Mouse (Mus musculus): ENCODE measurements at regions not wholly inside any gene's neighbourhood (a gene's known extent, or its start where the extent isn't known, plus 50 kb on each side); places are given as distances from the start of the nearest gene placed in this dataset.
A peak's percentile ranks its signal among the peaks of the same experiment; 100 is the strongest.
"Not testable (repeated sequence)": the region's sequence is repeated elsewhere in the genome, so short reads cannot be mapped to it uniquely, and the experiment has no call there.

DNA sequence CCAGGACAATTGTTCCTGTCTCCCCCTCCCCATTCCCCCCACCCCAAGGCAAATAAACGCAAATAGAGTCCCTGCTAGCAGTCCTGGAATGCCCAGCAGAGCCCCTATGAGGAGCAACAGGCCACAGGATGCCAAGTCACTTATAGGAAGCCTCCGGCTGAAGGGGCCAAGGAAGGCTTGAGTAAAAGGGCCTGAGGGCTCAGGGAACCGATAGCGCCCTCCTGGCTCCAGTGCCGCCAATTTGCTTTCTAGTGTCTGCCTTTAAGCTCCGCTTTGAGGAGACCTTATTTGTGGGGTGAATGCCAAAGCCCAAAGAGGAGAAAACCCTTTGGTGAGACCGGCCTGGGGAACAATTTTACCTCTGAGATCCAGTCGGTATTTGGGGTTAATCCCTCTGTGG lies 156.2 kb upstream of the Hes1 start:
- no peak for DNase-seq (ENCODE audit: low spot score in 2 of 2)

DNA sequence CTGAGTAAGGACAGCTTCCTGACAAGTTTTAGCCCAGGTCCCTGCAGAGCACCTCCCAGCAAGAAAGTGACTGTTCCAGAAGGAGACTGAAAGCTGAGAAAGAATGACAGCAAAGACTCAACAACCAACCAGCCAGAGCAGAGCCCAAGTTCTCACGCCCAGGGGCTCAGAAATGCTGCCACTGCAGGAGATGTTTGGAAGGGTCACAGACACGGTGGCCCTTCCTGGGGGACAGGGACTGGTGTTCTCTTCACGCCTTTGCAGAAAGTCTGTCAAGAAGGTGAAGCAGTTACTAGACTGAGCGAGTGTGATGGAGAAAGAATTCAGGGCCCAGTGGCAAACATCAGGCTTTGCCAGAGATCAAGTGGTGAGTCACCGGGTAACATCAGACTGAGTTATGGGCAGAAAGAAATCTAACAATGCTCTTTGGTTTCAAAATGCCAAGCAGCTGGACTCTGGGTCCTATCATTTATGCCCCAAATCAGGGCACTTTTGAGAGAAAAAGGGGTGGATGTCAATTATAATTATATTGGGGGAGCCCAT lies 154.2 kb upstream of the Hes1 start:
- no peak for DNase-seq (ENCODE audit: low spot score in 2 of 2)

DNA sequence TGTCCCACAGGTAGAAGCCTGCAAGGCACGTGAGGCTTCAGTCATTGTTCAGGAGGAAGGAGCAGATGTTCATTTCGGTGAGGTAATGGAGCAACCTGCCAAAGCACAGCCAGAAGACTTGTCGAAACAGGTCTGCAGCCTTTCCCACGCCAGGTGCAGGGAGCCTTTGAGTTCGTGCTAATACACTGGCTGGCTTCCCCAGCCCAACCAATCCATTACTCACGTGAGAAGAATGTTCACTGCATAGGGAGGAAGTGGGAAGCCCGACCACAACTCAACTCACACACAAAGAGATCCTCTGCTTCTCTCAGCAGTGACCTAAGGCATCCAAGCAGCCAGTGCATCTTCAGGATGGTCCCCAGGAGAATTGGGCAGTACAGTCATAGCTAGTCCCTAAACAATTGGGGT lies 153.0 kb upstream of the Hes1 start:
- no peak for DNase-seq (ENCODE audit: low spot score in 2 of 2)

DNA sequence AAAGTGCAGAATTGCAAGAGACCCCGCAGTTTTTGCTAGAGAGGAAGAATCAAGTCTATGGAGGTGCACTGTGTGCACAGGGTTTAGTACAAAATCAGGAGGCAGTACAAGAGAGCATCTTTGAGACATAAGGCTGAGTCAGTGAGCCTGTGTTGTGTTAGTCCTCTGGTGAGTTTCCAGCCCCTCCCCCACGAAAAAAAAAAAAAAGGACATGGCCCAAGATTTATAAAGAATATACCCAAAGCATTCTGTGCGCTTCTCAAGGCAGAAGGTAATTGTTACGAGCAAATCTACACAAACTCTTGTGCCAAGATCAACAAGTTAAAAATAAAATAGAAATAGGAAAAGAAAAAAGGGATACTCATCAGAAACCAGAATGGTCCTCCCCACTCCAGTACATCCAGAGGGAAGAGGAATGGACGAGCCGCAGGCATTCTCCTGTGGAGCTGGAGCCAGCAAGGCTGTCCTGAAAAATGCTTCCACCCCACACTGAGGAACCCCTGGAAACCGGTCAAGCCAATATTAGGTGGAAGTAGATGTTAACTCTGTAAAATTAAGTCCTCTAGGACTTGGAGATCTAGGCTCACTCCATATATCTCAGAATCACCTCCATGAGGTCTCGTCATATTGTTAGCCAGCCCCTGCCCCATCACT lies 150.7 kb upstream of the Hes1 start:
- DNase-seq (ENCODE audit: low spot score in 2 of 2), result no peak

DNA sequence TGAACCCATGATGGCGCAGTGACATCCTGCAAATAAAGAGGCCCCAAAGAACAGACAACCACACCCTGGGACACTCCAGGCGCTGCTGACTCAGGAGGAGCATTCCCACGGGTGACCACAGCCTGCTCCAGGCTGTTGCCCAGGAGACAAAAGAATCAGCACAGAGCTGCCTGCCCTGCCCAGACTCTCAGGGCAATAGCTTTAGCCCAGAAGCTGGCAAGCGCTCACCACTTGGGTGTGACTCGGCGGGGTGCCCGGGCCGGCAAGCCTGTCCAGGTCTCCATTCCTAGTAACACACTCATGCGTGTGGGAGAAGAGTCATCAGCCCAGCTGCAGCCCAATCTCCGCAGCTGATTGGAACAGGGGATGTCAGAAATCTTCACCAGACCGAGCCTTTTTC lies 148.8 kb upstream of the Hes1 start:
- peak; percentile 57 to 81 for DNase-seq (ENCODE audit: low spot score in 2 of 2)

DNA sequence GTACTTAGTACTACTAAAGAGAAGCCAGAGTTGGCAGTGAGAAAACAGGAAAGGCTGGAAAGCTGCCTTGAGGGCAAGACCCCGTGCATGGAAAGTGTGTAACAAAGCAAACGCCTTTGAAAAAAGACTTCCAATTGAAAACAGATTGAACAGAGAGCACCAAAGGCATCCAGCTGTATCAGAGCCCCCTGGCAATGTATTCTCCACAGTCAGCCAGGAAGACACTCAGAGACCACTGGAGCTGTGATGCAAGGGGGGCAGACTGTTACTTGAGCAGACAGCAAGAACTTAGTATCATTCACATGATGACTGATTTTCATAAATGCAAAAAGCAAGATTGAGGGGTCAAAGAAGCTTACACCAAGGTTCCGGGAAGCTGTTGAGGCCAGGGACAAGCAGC lies 146.2 kb upstream of the Hes1 start:
- DNase-seq (ENCODE audit: low spot score in 2 of 2), result no peak

DNA sequence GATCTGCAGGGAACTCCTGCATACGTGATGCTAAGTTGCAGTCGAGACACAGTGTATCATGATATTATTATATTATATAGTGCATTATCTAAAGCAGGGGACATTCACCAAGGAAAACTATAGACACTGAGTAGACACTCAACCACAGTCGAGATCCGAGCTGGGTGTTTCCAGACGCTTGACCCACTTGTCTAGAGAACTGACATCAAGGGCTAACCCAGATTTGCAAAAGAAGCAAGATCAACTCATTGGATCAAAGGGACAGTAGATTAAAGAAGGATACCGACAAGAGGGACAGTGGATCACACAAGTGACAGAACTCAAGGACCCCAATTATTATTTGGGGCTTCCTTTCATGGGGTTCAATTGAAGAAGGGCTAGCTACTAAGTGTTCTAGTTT lies 145.8 kb upstream of the Hes1 start:
- no peak for DNase-seq (ENCODE audit: low spot score in 2 of 2)

DNA sequence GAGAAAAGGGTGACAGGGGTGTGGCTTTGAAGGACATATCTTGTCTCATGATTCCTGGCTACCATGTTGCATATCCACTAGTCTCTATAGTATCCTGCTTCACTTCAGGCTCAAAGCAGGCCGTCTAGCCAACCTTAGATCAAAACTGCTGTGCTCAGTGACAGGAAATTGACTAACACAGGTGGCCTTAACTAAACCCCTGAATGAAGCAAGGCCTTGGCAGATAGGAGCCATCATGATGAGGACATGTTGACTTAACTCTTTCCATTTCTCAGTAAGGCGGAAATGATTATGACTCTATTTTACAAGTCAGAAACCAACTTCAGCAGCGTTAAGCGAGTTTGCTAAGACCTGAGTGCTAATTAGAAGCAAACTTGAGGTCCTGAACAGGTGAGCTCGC lies 143.2 kb upstream of the Hes1 start:
- DNase-seq (ENCODE audit: low spot score in 2 of 2), result no peak

DNA sequence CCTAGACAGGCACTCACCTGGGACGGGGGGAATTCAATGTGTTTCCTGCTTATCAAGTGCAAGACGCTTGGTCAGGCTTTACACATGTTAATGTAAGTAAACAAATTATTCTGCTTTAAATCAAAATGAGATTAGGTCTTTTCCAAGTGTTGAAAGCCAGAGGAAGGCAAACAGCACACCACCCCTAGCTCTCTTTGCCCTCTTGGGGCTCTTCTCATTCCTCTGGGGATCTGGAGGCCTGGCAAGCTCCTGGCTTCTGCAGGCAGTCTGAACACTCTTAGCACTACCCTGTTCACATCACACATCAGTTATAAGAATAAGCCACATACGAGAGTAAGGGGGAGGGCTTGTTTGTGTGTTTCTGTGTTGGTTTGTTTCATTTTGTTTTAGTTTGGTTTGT lies 142.8 kb upstream of the Hes1 start:
- no peak for DNase-seq (ENCODE audit: low spot score in 2 of 2)

DNA sequence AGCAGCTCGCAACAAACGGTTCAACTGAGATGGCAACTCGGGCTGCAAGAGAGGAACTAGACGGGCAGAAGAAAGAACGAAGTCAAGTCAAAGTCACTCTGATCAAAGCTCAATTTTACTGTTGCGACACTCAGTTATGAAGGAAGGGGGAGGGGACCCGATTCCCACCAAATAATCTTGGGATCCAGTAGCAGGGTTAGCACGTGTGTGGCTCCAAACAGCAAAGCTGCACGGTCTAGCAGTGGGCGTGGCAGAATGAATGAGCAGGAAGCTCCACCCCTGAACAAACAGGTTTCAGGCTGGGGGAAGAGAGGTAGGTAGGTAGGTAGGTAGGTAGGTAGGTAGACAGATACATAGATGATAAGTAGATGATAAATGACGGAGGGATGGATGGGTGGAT lies 136.9 kb upstream of the Hes1 start:
- DNase-seq (ENCODE audit: low spot score in 2 of 2), result not testable (repeated sequence)

DNA sequence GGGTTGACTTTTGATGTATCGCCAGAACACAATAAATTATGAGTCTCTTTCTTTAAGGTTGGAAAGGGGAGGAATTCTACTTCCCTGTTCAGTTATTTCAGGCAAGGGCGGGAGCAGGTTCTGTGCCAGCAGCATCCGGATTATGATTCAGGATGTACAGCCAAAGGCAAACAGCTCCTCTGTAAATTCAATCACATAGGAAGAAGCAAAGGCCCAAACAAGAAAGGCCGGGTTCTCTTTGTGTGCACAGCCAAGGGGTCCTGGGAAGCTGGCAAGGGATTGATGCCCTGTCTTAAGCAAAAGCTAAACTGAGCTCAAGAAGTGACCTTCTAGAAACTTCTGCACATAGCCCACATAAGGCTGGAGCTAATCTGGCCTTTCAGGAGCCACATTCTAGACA lies 135.9 kb upstream of the Hes1 start:
- DNase-seq (ENCODE audit: low spot score in 2 of 2), result no peak

DNA sequence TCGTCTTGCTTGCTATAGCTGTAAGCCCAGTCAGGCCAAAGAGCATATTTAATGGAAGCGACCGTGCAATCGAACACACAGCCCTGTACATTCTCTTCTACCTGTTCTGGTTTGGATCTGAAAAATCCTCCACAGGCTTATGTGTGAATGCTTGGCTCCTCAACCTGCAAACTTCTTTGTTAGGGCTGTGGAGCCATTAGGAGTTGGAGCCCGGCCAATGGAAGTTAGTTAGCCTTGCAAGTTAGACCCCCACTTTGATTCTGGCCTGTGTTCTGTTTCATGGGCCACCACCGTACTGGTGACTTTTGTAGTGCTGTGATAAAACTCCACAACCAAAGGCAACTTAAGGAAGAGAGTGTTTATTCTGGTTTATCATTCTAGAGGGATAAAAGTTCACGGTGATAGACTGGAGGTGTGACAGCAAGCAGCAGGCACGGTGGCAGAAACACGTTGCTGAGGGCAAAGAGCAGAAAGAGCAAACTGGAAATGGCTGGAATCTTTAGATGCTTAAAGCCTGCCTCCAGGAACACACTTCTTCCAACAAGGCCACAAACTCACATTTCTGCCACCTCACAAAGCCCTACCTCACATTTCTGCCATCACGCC lies 132.3 kb upstream of the Hes1 start:
- no peak for DNase-seq (ENCODE audit: low spot score in 2 of 2)

DNA sequence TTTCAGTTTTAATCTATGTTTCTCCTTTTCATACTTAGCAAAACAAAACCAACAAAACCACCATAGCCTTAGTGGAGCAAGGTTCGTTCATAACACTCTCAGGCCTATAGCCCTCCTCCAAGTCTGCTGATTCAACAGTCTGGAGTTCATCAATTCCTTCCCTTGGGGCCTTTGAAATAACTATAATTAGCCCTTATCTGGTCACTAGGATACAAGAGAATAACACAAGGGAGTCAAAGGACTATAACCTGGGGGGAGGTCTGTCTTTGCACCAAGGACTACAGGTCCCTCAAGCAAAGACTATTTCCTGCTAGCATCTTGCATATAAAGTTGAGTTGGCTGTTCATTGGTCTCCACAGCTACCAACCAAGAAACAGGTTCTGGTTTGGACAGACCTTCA lies 129.5 kb upstream of the Hes1 start:
- no peak for DNase-seq (ENCODE audit: low spot score in 2 of 2)

DNA sequence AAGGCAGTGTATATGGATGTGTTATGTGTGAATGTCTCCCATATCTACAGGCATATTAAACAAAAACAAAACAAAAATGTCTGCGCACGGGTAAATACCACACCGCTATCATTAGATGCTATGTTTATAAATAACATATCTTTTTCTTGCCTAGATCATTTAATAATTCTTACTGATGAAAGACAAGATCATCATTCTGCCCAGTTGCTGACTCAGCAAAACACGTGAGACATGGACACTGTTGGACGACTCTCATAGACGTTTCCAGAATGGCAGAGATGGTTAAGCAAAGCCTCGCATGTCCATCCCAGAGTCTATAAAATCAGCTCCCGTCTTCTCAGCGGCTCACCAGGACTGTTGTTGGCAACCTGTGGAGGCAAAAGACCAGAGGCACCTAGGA lies 125.5 kb upstream of the Hes1 start:
- DNase-seq (ENCODE audit: low spot score in 2 of 2), result no peak

DNA sequence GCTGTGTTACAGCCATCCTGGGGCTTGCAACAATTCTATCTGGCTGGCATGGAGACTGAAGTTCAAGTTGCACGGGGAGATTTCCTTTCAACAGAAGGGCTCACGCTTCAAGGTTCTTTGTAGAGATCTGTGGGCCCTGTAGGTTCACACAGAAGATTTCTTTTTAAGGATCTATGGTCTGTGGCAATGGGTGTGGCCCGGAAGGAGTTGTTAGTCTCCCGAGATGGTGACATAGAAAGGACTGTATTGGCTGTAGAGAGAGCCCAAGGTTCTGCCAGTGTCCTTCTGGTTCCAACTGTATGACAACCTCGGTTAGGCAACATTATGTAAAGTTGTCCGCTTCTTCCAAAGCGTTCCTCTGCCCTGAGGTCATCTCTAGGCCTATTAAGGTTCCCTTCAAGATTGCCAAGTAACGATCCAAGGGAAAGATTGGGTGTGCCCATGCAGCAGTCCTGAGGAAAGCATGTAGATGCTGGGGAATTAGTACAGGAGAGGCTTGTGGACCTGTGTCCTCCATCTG lies 124.8 kb upstream of the Hes1 start:
- no peak for DNase-seq (ENCODE audit: low spot score in 2 of 2)

DNA sequence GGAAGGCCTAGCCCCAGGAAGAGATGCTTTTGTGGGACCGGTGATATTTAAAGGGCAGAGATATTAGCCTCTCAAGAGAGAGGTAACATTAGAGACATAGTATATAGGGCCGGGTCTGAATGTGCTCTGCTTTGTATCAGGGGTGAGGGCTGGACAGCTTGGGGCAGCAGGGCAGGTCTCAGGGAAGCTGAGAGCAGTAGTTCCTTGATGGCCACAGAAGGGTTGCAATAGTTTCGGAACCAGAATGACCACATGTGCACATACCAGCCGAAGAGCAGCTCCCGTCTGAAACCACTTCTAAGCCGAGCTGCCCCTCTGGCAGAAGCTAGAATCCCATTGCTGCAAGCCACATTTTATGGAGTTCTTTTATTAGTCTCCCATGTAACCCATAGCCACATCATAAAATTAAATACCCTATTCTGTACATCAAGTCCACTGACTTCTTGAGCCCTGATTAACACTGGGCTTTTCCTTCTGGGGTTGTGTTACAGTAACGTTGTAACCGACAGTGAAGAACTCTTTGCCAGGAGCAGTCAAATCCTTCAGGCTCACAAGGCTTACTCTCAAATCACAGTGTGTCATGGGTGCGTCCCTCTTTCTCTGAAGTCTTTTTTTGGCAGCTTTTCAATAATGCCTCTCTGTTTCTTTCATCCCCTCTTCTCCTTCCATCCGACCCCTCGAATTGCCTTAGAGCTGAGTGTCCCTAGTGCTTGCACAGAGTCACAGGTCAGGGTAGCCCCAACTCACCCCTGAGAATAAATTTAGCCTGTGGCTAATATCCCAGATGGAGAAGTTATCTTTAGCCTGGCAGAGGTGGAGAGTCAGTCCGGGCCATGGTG lies 124.1 kb upstream of the Hes1 start:
- no peak for DNase-seq (ENCODE audit: low spot score in 2 of 2)

DNA sequence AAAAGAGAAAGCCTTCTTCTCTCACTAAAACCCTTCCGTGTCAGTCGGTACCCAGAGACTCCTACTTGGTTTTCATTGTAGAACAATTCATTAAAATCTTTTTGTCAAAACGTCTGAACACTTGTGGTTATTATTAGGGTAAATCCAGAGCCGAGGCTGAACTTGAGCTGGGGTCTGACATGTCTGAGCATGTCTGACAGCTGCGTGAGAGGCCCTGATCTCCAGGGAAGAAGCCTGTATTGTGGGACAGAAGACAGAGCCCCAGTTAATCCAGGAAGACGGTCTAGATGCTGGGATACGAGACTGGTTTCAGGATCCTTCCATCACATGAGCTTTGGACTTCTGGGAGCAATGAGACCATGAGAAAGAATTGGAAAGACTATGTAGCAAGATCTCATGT lies 122.1 kb upstream of the Hes1 start:
- no peak for DNase-seq (ENCODE audit: low spot score in 2 of 2)

DNA sequence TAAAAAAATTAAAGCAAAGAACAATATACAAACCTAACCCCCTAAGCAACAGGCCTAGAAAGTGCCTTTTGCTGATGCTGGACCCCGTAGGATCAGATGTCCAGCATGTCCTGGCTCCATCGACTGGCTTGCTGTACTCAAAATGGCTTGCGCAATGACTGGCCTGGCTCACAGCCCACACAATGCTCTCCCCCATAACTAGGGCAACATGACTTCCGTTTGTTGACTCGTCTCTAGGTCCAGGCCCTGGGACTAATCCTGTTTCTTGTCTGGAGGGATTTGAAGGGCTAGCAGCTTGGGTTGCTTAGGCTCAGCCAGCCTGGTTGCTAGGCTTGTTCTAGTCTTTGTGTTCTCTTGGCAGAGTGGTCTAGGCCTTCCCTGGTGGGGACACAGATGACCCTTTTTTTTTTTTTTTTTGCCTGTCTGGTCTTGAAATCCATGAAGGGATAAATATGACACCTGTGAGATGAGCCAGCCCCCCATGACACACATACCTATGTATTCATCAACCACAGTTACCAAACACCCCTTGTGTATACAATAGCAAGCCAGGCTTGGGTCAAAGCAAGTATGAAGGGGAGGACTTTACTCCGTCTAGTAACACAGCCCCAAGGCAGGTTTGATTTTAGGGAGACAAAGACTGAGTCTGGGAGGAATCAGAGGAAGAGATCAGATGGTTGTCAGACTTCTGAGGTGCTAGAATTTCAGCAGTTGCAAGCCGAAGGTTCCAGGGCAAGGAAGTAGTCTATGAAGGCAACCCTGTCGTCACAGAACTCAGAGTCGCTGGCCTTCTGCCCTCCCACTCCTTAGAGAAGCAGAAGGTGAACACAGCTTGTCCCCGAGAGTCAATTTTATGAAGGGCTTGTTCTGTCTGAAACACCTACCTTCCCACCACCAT lies 120.0 kb upstream of the Hes1 start:
- DNase-seq (ENCODE audit: low spot score in 2 of 2), result peak; percentile 43 to 78

DNA sequence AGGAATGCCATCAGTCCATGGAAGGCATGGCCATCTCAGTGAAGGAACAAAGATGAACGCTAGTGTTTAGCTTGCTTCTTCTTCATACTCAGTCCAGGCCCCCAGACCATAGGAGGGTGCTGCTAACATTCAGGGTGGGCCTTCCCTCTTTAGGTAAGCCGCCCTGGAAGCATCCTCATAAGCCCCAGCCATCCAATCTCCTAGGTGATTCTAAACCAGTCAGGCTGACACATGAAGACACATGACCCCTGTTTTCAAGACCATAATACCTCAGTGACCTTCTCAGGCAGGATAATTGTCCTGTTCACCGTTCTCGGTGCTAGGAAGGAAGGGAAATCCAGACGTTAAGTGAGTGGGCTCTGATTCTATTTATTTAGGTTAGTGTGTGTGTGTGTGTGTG lies 119.2 kb upstream of the Hes1 start:
- DNase-seq (ENCODE audit: low spot score in 2 of 2), result no peak

DNA sequence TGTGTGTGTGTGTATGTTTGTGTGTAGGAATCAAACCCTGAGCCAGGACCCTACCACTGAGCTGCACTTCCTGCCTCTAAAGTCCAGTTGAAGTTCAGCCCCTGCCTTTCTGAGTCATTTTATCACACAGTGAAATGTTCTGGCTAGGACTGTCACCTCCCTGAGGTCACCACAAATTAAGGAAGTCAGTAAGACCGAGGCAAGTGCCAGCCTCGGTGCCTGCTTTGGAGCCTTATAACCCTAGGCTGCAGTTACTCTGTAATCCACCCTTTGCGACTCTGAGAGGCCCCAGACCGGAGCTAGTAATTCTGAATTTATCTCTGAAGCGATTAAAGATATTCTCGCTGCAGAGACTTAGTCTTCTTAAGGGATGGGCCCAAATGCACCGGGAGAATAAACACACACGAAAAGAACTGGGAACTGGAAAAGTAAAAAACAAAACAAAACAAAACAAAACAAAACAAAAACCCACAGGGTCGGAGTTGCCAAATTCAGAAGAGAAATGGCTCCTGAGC lies 118.8 kb upstream of the Hes1 start:
- DNase-seq (ENCODE audit: low spot score in 2 of 2), result peak in 1 of 2 experiments; percentile 28

All from gastrocnemius, postnatal 4 days (tissue).